Mouse (Mus musculus) erythroblast, embryonic 14.5 days (primary cell): ENCODE results near the gene Hmgn3.

Experiments used
- GATA1 ChIP-seq: IDR thresholded peaks from 2 replicates; pipeline ENCODE4 v1.6.1; 2012; ENCODE audit warnings: low read length, inconsistent platforms, mixed read lengths
- TAL1 ChIP-seq: IDR thresholded peaks from 3 replicates; pipeline ENCODE4 v1.6.1; 2012; ENCODE audit warnings: low read length, inconsistent platforms, mixed read lengths

GRCm38 (mm10) chr9:83195765-83196164 lies 49.3 kb upstream of the Hmgn3 start:
- no peak for TF ChIP-seq GATA1
- TF ChIP-seq TAL1 = no peak
